Mouse (Mus musculus): ENCODE measurements around the gene Tmc5. TPM values are rescaled to one million over a fixed set of nuclear protein-coding genes. Genes with fewer than 3 reads are reported as not detected.
A peak's percentile ranks its signal among the peaks of the same experiment; 100 is the strongest.

Tmc5 gene
- polyA plus RNA-seq, 1 experiment from 2014 or later: 0.20 TPM

DNA sequence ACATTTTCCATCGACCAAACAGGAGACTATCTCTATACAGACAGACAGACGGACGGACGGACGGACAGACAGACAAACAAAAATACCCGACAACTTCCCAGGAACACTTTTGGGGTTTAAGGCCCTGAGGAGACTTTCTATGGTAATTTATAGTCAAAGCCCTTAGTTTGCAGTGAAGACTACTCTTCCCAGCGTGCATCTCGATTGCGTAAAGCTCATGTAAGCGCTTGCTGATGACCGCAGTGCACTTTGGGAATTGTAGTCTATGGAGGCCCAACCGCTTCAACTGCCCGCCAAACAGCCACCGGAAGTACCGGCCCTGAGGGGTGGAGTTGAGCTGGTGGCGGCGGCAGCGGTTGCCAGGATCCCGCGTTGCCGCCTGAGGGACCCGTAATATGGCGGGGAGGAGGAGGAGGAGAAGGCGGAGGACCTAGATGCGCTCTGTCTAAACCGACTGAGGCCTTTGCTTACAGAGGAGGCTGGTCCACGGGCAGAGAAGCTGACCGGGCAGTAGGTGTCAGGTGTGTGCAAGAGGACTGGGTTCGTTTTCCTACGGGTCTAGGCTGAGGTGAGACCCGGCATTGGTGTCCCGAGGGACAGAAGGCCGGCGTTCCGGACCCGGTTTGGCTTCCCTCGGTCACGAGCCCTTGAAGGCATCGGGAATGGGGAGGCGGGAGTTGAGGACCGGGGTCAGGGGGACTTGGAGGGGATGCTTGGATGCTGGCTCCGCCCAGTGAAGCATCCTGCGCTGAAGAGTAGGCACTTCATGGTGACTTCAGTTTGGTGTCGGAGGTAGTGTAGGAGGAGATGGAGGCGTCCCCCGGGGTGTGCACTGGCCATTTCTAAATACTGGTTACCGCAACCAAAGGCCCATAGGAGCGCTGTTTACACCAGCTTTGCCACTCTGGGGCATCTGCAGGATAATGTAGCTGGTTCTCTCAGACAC is 115.4 kb downstream of the Tmc5 start, which contains the start of gene Ccp110:
Gene Ccp110, plus strand, starts transcription at position 325 of the 946 bp plus-strand sequence.
- Histone ChIP-seq H3K27me3 (replicated peaks; ENCODE audit: insufficient read depth, low read length) (no peaks in the 10 kb centered on the region), H3K4me3 (ENCODE audit: low read depth, low read length) (peak within 1 kb of the TSS; percentile 69), H3K9ac (replicated peaks; ENCODE audit: low read depth) (peak within 1 kb of the TSS; percentile 39), H3K36me3 (ENCODE audit: insufficient read depth, low read length) (no peaks in the 10 kb centered on the region), H3K9me3 (ENCODE audit: low read length) (no peaks in the 10 kb centered on the region), H3K4me2 (replicated peaks; ENCODE audit: low read depth, low read length) (peak within 1 kb of the TSS; percentile 89), H3K27ac (ENCODE audit: low read length) (no peak within 1 kb of the TSS), H3K4me1 (ENCODE audit: insufficient read depth, low read depth, low read length) (0 out of 2 replicates have a peak, but pooled peaks cover 3% of the 10 kb centered on the region)
- WGBS: under 1% methylated on average over 48 of the region's 48 CpGs
- DNase-seq (ENCODE audit: low spot score): peak; percentile 99
- TF ChIP-seq CTCF (IDR thresholded peaks at IDR 0.05): peak; percentile 41
- peak; percentile 17; the same call in 1 of the 2 replicates for TF ChIP-seq EP300 (IDR thresholded peaks at IDR 0.05)
- ATAC-seq: peak; percentile 98

DNA sequence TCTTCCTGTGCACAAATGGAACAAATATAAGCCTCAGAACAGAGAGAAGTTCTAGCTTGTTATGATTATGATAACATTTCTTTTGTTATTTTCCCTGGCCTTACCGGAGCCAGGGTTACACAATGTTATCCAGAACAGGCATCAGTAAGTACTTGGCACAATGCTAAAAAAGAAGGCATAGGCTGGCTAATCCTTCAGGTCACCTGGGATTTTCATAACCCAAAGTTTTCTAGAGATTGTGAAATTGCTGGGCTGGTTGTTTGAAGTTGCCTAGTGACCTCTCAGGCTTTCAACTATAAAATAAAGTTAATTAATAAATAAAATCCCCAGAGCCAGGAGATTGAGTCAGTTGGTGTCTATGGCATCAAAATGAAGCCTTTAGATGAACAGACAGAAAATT is 117.8 kb downstream of the Tmc5 start:
- 66% methylated on average over 1 of the region's 1 CpGs for WGBS
- TF ChIP-seq EP300 (IDR thresholded peaks at IDR 0.05) (peak; percentile 33; the same call in 1 of the 2 replicates), CTCF (IDR thresholded peaks at IDR 0.05) (no peak)
- no peak overlapping the region for H3K27ac ChIP-seq (ENCODE audit: low read length)

DNA sequence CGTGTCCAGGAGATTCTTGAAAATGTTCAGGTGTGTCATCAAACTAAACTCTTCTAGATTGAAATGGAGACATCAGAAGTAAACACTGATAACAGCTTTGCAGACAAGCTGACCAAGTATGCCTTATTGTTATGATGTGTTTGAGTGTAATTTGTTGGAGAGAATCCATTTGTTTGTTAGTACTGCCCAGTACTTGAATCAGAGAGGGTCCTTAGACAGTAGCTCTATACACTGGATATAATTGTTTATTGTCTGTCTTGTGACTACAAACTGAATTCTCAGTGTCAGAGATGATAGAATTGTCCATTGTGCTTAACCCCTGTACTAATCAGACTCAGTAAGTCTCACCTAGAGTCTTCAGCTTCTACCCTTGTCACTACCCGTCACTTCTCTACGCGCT is 121.0 kb downstream of the Tmc5 start:
- Histone ChIP-seq H3K27ac (ENCODE audit: low read length) (no peak overlapping the region), H3K4me2 (replicated peaks; ENCODE audit: low read depth, low read length) (no peak overlapping the region), H3K4me3 (ENCODE audit: low read depth, low read length) (no peak overlapping the region), H3K36me3 (ENCODE audit: insufficient read depth, low read length) (no peaks in the 10 kb centered on the region), H3K27me3 (replicated peaks; ENCODE audit: insufficient read depth, low read length) (no peaks in the 10 kb centered on the region), H3K4me1 (ENCODE audit: insufficient read depth, low read depth, low read length) (0 out of 2 replicates have a peak, but pooled peaks cover 1% of the 10 kb centered on the region), H3K9ac (replicated peaks; ENCODE audit: low read depth) (no peak overlapping the region), H3K9me3 (ENCODE audit: low read length) (no peaks in the 10 kb centered on the region)
- no peak for ATAC-seq
- 87% methylated on average over 4 of the region's 4 CpGs for WGBS
- TF ChIP-seq EP300 (IDR thresholded peaks at IDR 0.05) (no peak), CTCF (IDR thresholded peaks at IDR 0.05) (no peak)
- no peak for DNase-seq (ENCODE audit: low spot score)

More for the DNA sequence above, 117.8 kb downstream of the Tmc5 start:
- H3K4me3 ChIP-seq (ENCODE audit: low read depth, low read length): no peak overlapping the region
- no peak overlapping the region for H3K9ac ChIP-seq (replicated peaks; ENCODE audit: low read depth)
- no peaks in the 10 kb centered on the region for H3K36me3 ChIP-seq (ENCODE audit: insufficient read depth, low read length)
- no peaks in the 10 kb centered on the region for H3K9me3 ChIP-seq (ENCODE audit: low read length)
- H3K27me3 ChIP-seq (replicated peaks; ENCODE audit: insufficient read depth, low read length): no peaks in the 10 kb centered on the region
- ATAC-seq (peak; percentile 23; the same call in 1 of the 2 replicates), DNase-seq (ENCODE audit: low spot score) (peak; percentile 75)
- no peak overlapping the region for H3K4me2 ChIP-seq (replicated peaks; ENCODE audit: low read depth, low read length)
- H3K4me1 ChIP-seq (ENCODE audit: insufficient read depth, low read depth, low read length): 0 out of 2 replicates have a peak, but pooled peaks cover 3% of the 10 kb centered on the region

DNA sequence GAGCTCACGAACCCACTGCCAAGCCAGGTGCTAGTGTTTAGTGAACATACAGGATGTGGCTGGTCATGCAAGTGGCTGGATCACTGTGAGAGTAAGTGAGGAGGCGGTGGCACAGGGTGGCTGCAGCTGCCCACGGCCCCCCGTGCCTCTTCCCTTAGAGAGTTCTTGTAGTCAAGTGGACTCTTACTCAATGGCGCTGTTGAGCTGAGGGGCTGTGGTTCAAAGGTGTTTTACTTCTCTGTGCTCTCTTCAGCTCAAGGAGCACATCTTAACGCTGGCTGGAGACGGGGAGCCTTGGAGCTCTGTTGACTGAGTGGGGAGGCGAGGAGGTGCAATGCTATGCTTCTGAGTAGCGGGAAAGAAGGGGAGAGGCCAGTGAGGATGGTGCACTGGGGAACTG is 126.8 kb downstream of the Tmc5 start:
- H3K36me3 ChIP-seq (ENCODE audit: insufficient read depth, low read length): peaks cover 7% of the 10 kb centered on the region
- TF ChIP-seq CTCF (IDR thresholded peaks at IDR 0.05) (peak; percentile 35), EP300 (IDR thresholded peaks at IDR 0.05) (peak; percentile 92)
- no peak overlapping the region for H3K27ac ChIP-seq (ENCODE audit: low read length)
- no peaks in the 10 kb centered on the region for H3K27me3 ChIP-seq (replicated peaks; ENCODE audit: insufficient read depth, low read length)
- no peak overlapping the region for H3K4me3 ChIP-seq (ENCODE audit: low read depth, low read length)
- no peaks in the 10 kb centered on the region for H3K4me1 ChIP-seq (ENCODE audit: insufficient read depth, low read depth, low read length)
- WGBS: 72% methylated on average over 9 of the region's 9 CpGs
- H3K9ac ChIP-seq (replicated peaks; ENCODE audit: low read depth): no peak overlapping the region
- no peak overlapping the region for H3K4me2 ChIP-seq (replicated peaks; ENCODE audit: low read depth, low read length)
- DNase-seq (ENCODE audit: low spot score) (peak; percentile 92), ATAC-seq (peak; percentile 98)
- no peaks in the 10 kb centered on the region for H3K9me3 ChIP-seq (ENCODE audit: low read length)

Other genes starting within 250 kb of the Tmc5 start
- gene Syt17, start 149.1 kb upstream of the Tmc5 start, polyA plus RNA-seq (2015; fragmentation: Nextera tagmentation; extraction: Ambion mirVana): 4.3 and 4.4 TPM in 2 replicates
- gene Itpripl2, start 105.3 kb upstream of the Tmc5 start, polyA plus RNA-seq (2015; fragmentation: Nextera tagmentation; extraction: Ambion mirVana): 14.5 and 16.2 TPM in 2 replicates
- 68.5 and 88.6 TPM in 2 replicates for gene Coq7, start 63.9 kb upstream of the Tmc5 start, polyA plus RNA-seq (2015; fragmentation: Nextera tagmentation; extraction: Ambion mirVana)
- gene Tmc7, start 12.6 kb upstream of the Tmc5 start, polyA plus RNA-seq (2015; fragmentation: Nextera tagmentation; extraction: Ambion mirVana): 2.0 and 2.4 TPM in 2 replicates
- gene Gde1, start 108.5 kb downstream of the Tmc5 start, polyA plus RNA-seq (2015; fragmentation: Nextera tagmentation; extraction: Ambion mirVana): 382 and 481 TPM in 2 replicates
- 8.4 and 8.8 TPM in 2 replicates for gene Ccp110, start 115.3 kb downstream of the Tmc5 start, polyA plus RNA-seq (2015; fragmentation: Nextera tagmentation; extraction: Ambion mirVana)
- 44.0 and 45.0 TPM in 2 replicates for gene Vps35l, start 142.9 kb downstream of the Tmc5 start, polyA plus RNA-seq (2015; fragmentation: Nextera tagmentation; extraction: Ambion mirVana)